Mouse (Mus musculus) ES-Bruce4 (cell line): Measurements from ENCODE around the gene Ccdc113.

Experiments
- CTCF ChIP-seq: IDR thresholded peaks from one replicate; pipeline ENCODE4 v1.8.1; 2011; ENCODE audit warnings: low read depth, low read length
- POLR2A ChIP-seq: IDR thresholded peaks from one replicate; pipeline ENCODE4 v1.8.1; 2011; ENCODE audit warnings: low read length; ENCODE audit not compliant: insufficient read depth

DNA sequence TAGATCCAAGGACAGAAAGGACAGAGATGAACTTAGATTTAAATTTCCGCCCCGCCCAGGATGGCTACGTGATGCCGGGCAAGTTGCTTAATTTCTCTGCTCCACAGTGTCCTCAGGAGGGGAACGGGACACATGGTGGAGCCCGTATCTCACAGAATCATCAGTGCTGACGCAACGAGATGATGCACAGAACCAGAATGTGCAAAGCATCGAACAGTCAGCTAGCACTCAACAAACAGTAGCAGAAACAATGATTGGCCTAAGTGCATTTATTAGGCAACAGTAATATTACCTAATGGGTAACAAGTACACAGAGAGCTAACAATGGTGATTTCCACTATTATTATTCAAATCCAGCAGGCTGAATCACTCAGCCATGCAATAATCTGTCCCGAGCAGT is 5.7 kb upstream of the Ccdc113 start:
- no peak for TF ChIP-seq CTCF
- TF ChIP-seq POLR2A, result no peak
